Mouse (Mus musculus) heart, adult 18-20 months (tissue): ENCODE results near the gene Set. TPM values are rescaled to one million over a fixed set of nuclear protein-coding genes. Genes with fewer than 3 reads are reported as not detected.

Experiments
- DNase-seq, 2 experiments: peaks; one replicate each; pipeline ENCODE4 v3.0.0; 2021 to 2022; ENCODE audit warnings: mixed read lengths in 1 of 2
- total RNA-seq, 2 experiments: library from RNA; stranded (reverse); gene quantifications; 2 replicates each; pipeline ENCODE4 v1.2.3; 2021

Set gene
- total RNA-seq, 2 experiments from 2014 or later: 94.9 to 98.5 TPM

DNA sequence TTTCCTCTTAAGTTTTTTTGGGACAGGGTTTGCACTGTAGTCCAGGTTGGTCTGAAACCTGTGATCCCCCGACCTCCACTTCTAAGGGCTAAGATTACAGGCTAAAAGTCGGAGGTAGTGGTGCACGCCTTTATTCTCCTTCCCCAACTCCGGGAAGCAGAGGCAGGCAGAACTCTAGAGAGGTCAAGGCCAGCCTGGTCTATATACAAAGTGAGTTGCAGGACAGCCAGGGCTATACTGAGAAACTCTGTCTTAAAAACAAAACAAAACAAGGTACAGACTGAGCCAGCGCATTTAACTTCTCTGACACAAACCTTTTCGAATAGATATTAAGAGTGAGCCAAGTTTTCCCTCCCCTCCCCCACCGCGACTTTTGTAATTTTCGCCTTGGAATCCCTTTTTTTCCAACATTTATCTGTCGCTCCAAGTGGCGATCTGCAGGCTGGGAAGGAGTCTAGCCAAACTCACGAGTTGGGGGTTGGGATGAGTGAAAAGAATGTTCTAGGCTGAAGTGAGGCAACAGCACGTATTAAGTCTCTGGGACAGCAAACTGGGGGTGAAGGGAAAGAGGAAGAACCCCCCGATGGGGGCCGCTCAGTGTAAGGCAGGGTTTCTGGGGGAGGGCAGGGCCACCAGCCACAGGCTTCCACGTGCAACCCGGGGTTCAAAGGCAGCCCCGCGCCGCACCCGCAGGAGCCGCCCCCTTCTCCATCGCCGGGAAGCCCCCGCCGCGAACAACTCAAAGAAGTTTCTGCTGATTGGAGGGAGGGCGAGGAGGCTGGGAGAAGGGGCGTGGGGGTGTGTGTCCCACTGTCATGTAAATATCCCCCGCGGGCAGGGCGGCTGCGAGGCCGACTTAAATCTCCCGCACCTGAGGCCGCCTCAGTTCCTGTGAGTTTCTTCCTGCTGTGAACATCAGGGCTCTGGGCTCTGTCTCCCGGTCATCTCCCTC lies 4.3 kb downstream of the Set start:
- peak; percentile 40 to 58 for DNase-seq

DNA sequence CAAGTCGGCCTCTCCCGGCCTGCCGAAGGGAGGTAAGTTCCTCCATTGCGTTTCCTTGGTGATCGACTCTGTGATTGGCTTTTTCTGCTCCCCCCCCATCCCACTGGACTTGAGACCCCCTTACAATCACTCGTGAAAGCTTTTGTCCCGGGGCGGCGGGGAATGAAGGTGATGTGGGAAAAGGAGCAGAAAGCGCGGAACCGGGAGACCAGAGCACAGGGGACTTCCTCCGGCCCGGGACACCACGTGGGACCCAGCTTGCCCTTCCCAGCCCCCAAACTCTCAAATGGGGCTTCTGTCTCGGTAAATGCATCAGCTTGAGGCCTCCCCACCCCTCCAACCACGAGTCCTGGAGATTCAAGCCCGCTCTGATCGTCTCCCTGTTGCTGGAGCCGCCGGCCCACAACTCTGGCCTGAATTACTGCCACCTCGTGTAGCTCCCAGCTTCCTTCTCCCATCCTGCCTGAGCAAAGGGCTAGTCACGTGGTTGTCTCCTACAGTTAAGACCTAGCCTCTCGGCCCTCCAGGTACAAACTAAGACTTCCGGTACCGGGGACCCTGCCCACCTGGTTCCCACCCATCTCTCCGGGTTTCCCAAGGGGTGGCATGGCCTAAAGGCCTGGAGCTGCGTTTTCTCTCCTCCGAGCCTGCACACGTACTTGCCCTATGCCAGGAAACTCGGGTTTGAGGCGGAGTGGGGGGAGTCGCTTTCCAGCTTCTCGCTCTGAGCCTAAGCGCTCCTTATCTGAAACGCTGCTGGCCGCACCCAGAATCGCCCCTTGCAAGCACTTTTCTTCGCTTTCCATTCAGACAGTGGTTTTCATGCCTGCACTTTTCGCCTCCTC lies 5.3 kb downstream of the Set start:
- peak; percentile 79 to 81 for DNase-seq

DNA sequence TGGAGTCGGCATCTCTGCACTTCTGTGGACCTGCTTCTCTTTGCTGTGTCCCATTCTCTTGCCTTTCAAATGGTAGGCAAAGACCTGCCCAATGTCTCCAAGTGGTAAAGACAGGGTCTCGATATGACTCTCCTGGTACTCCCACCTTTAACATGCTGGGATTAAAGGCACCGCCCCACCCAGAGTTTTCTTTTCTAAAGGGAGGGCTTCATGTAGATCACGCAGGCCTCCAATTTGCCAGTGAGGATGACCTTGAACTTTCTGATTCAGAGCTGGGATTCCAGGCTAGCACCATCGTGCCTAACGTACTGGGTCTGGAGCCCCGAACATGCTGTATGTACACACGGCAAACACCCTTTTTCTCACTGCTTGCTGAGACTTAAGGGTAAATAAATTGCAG lies 6.1 kb downstream of the Set start:
- no peak for DNase-seq

- DNase-seq: no peak
Measured at GRCm38 (mm10) chr2:30063791-30064190, 6.6 kb downstream of the Set start.

- no peak for DNase-seq
Measured at GRCm38 (mm10) chr2:30064298-30064697, 7.1 kb downstream of the Set start.

DNA sequence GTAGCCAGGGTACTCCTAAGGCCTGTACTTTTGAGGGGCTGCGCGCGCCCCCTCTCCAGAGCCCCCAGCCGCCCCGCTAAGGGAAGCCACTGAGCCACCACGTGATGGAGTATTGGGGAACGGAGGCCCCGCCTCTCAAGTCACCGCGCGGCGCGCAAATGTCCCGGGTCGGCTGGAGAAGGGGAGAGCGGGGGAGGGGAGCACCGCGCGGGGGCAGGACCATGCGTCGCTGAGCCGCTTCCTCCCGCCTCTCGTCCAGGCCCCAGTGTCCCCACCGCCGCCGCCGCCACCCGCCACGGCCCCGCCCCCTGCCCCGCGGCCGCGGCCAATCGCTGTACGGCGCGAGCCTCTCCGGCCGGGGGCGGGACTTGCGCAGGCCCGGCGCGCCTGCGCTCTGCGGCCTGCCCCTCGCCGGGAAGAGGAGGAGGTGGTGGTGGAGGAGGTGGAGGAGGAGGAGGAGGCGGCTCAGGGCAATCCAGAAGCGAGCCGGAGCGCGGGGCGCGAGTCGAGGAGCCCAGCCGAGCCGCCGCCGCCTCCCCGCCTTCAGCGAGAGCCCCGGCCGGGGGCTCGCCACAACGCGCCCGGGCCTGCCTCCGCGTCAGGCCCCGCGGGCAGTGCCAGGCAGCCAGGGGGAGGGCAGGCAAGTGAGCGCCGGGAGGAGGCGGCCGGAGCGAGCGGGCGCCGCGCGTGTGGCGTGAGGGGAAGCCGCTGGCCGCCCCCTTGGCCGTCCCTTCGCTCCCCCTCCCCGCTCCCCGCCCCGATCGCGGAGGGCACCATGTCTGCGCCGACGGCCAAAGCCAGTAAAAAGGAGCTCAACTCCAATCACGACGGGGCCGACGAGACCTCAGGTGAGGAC lies 9.1 kb downstream of the Set start:
- DNase-seq: peak; percentile 92 to 98

- peak; percentile 49 to 55 for DNase-seq
Measured at GRCm38 (mm10) chr2:30067031-30067888, 10.1 kb downstream of the Set start.

DNA sequence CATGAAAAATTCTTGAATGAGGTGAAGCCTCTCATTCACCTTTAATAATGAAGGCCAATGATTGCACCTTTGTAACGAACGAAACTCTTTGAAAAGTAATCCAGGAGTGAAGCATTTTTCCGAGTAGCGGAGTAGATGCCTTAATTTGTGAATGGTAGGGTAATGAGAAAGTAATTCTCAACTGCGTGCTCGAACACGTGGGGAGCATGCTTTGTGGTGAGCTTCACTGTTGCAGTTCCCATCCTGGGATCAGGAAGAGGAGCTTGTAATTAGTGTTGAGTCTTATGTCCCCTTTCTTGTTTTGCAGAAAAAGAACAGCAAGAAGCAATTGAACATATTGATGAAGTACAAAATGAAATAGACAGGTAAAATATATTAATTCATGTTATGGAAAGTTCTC lies 10.8 kb downstream of the Set start:
- DNase-seq: no peak

DNA sequence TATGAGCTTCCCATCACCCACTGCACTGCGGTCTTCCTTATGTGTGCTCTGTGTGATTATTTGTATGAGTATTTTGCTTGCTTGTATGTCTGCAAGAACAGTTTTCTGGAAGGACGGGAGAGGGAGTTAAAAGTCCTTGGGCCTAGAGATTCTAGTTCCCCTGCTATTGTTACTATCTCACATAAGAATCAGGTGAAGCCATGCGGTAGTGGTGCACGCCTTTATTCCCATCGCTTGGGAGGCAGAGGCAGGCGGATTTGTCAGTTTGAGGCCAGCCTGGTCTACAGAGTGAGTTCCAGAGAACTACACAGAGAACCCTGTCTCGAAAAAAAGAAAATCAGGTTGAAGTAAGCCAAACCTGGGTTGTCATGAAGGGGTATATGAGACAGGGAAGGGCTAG lies 15.7 kb downstream of the Set start:
- no peak for DNase-seq

- DNase-seq: no peak
Measured at GRCm38 (mm10) chr2:30073285-30073684, 16.1 kb downstream of the Set start.

DNA sequence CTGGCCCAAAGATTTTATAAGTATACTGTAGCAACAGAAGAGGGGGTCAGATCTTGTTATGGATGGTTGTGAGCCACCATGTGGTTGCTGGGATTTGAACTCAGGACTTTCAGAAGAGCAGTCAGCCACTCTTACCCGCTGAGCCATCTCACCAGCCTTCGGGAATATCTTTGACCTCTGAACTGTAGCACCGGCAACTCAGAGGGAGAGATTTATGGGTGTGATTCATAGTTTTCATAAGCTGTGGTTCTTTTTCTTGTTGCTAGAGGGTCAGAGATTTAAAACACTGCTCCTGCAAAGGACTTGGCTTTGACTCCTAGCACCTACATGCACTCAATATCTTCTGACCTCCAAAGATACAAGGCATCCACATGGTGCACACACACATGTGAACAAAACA lies 18.4 kb downstream of the Set start:
- DNase-seq: no peak

GRCm38 (mm10) chr2:30076439-30076838 lies 19.3 kb downstream of the Set start:
- DNase-seq: no peak

- no peak for DNase-seq
Measured at GRCm38 (mm10) chr2:30076959-30077358, 19.8 kb downstream of the Set start.

- DNase-seq: peak; percentile 88 to 89
Measured at GRCm38 (mm10) chr2:30077502-30078348, 20.5 kb downstream of the Set start, which contains the start of gene Pkn3. Gene Pkn3 (plus strand): TSS chr2:30077684.

DNA sequence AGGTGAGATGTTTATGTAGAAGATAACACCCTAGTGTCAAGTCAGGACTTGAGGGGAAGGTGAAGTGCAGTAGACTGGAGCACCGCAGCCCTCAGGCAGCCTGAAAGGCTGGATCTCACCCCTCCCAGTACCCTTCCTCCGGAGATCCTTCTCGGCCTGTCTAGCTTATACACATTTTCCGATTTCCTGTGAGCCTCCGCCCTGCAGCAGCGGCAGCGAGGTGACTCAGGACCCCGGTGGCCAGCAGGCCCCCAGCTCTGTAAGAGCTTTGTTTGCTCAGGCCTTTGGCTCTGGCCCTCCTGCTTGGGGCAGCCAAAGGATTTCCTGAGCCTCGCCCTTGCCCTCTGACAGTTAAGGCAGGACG lies 21.2 kb downstream of the Set start:
- peak; percentile 71 to 85 for DNase-seq

DNA sequence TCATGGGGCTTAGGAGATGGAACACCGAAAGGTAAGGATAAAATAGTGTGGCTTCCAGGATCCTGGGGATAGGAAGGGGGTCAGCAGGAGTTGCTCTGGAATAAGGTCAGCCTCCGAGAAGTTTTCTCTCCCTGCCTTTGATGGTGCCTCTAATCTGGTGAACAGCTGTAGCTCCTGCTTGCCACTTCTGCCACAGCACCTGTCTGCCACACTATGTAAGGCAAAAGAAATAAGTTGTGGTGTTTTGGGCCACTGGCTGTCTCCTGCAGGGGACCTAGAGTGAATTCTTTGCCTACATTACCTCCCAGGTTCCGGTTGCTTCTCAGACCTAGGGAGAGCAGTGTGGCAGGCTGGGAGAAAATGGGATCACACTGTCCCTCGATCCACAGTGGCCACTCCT lies 21.6 kb downstream of the Set start:
- no peak for DNase-seq

GRCm38 (mm10) chr2:30080181-30080800 lies 23.1 kb downstream of the Set start:
- DNase-seq: no peak

DNA sequence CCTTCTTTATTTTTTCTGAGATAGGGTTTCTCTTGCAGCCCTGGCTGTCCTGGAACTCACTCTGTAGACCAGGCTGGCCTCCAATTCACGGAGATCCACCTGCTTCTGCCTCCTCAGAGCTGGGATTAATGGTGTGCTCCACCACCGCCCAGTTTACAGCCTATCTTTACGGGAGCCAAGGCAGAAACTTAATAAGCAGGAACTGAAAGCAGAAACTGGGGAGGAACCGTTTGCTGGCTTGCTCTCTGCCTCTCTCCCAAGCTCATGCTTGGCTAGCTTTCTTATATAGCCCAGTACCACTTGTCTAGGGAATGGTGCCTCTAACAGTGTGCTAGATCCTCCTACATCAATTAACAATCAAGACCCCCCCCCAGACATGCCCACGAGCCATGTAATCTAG lies 26.9 kb downstream of the Set start:
- no peak for DNase-seq

GRCm38 (mm10) chr2:30084632-30085031 lies 27.5 kb downstream of the Set start:
- no peak for DNase-seq

GRCm38 (mm10) chr2:30087310-30087709 lies 30.1 kb downstream of the Set start:
- no peak for DNase-seq
